Mouse (Mus musculus): ENCODE results near the gene Anxa8. TPM values are rescaled to one million over a fixed set of nuclear protein-coding genes. Genes with fewer than 3 reads are reported as not detected.

Gene Anxa8
- 1 to 10 TPM in 2 of 4 experiments, under 1 TPM in 2; 0.43 to 1.6 (median 1.0) TPM for total RNA-seq (2022)

DNA sequence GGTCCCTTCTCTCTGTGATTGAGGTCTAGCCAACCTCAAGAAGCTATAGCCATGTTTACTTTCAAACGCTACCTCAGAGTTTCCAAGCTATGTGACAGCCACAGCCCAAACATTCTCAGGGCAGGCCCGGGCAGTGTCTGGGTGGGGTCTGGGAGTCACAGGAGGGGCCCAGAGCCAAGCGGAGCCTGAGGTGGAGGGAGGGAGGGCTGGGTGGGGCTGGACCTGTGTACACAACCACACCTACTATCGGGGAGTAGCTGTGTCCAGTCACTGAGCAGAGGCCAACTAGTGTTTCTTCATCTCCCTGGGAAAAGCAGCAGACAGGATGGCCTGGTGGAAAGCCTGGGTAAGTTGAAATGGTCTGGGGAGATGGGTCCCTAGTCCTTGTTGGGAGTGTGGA lies at the start of gene Anxa8:
Anxa8 (plus strand) TSS at position 251 of the 400 bp plus-strand sequence.
- DNase-seq (ENCODE audit: low spot score in 2 of 2): no peak

DNA sequence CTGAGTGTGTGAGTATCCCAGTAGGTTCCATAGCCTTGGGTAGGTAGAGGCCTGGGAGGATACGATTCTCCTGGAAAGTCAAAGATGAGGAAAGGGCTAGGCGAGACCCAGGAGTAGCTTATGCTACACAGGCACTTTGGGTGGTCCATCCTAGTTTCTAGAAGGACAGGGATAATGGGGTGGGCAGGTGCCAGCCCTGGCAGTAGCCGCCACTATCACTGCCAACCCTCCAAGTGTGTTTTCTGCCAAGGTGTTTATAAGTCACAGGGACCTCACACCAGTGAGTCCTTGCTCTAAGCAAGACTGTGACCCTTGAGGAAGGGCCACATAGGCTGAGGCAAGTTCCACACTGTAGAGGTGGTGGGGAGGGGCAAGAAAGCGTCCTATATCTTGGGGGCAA lies 44.5 kb upstream of the Anxa8 start:
- DNase-seq (ENCODE audit: low spot score in 2 of 2): no peak

DNA sequence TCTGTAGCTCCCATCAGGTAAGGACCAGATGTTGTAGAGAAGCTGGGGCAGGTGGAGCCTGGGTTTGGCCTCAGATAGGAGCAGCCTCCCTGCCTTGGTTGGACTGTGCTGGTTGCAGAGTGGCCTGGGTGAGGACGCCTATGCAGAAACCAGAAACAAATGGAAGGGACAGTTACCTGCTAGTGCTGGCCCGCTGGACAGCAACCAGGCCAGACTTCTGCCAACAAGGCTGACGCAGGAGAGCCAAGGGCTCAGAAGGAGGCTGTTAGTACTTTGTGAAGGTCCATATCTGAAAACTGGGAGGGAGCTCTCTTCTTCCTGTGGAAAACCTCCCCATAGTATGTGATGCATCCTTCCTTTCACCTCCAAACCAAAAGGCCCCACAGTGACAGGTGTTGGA lies 42.4 kb upstream of the Anxa8 start:
- DNase-seq (ENCODE audit: low spot score in 2 of 2): no peak

DNA sequence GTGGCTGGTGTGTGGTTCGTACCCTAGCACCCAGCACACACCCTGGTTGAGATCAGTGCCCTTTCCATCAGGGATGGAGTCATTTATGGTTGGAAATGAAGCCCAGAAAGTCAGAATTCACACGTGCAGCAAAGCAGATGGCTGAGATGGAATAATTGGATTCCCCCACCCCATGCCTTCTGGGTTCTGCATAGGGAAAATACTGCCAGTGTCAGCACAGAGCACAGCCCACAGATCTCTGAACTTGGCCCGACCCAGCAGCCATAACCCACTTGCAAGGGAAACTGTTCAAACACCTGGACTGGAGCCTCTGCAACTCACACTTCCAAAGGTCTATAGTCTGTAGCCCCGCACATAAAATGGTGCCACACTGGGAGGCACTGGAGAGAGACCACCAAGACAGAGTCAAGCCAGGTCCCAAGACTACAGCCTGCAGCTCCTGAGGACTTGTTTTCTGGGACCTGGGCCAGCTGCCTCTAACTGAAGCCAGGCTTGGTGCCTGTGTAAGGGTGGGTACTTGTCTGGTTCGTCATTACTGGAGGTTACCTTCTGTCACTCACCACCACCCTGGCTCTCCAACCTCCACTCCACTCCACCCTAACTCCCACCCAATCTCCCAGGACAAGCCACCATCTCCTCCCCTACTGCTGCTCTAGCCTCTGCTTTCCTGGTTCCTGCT lies 35.5 kb upstream of the Anxa8 start:
- no peak for DNase-seq (ENCODE audit: low spot score in 2 of 2)

DNA sequence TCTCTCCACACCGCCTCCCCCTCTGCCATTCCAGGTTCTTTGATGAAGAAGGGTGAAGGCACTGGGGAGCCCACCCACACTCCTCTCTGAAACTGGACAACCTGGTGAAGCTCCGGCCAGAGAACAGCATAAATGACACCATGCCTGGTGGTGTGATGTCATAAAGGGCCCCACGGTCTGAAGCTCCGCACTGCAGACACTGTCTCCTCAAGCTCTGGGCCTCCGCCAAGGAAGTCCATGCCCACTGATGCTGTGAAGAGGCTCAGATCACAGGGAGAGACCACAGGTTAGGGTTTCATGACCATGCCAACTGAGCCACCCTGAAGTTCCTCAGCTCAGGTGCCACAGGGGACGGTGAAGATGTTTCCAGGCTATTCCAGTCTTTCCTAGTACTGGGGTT lies 33.3 kb upstream of the Anxa8 start, which contains the start of gene Antxrl:
Antxrl (plus strand) TSS at position 192 of the 400 bp plus-strand sequence.
- DNase-seq (ENCODE audit: low spot score in 2 of 2): no peak

DNA sequence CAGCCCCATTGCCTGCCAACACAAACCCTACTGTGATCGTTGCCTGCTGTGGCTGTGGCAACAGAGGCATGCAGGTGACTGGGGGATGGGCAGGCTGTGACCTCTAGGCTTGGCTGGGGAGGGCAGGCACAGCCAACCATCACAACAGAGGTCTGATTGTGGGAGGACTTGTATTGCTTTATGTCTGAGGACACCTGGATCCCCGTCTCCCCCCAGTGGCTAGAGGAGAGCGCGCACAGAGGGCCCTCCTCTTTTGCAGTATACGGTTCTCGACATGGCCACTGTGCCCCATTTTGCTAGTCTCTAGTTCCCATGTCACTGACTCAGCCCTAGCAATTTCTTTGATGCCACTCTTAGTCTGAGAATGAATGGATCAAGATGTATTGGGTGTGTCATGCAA lies 14.1 kb upstream of the Anxa8 start:
- no peak for DNase-seq (ENCODE audit: low spot score in 2 of 2)

DNA sequence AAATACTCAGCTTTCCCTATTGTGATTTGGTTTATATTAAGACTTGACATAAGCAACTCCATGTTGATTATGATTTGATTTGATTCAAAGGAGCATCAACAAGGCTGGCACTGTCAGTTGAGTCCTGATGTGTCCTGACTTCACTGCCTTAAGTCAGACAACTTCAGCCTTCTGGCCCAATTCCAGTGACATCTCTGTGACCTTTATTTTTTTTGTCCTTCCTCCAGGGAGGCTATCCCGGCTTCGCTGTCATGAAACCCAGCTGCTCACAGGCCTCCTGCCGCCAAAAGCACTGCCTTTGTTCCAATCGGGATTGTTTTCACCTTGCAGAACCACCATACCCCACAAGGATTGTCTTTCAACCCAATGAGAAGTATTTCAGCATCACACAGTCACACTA lies 10.4 kb upstream of the Anxa8 start:
- no peak for DNase-seq (ENCODE audit: low spot score in 2 of 2)

DNA sequence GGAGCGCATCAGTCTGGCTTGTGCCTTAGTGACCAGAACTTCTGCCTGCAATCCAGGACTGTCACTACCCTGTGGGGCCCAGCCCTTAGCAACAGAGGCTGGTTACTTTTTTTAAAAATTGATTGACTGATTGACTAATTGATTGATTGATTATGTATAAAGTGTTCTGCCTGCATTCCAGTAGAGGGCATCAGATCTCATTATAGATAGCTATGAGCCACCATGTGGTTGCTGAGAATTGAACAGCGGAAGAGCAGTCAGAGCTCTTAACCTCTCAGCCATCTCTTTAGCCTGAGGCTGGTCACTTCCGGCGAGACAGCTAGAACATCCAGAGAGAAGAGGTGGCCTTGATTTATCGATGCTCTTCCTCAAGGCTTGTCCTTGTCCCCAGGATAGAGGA lies 8.6 kb upstream of the Anxa8 start:
- no peak for DNase-seq (ENCODE audit: low spot score in 2 of 2)

DNA sequence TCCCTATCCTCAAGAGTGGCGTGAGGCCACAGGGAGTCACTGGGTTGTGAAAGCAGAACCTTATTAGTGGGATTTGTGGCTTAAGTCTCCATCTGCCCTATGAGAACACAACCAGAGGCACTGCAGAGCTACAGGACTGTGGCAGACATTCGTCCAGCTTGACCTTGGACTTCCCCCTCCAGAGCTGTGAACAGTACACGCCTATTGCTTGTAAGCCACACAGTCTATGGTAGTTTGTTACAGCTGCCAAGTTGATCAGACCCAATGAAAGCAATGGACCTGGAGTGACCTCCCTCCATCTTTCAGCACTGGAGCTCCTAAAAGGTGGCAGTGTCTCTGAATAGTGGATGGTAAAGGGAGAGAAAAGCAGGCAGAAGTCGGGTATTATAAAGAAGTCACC lies 7.5 kb upstream of the Anxa8 start:
- DNase-seq (ENCODE audit: low spot score in 2 of 2): no peak

DNA sequence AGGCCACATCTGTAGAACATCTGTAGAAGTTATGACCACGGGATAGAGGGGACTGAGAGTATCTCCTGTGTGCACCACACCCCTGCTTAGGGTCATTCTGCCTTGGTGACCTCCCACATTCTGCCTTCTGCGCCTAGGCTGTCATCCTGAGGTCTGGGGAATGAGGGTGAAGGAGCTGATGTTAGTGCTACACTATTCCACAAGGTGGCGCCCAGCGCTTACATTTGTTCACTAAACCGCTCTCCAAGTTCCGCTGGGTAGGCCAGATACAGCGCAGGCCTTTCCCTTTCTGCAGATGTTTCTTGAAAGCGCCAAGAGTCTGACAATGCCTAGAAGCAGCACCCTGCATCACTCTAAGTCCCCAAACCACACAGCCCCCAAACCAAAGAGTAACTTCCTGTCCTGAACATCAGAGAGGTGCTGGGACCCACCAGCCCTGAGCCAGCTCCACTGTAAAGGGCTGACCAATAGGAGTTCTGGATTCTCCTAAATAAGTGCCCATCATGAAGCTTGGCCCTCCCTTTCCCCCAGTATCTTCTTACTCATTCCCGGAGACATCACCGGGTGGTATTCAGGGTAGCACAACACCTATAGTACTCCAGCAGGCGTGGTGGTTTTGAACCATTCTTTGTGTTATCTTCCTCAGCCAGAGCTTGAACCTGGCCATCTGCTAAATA lies 5.3 kb upstream of the Anxa8 start:
- DNase-seq (ENCODE audit: low spot score in 2 of 2): peak; percentile 35 to 67

DNA sequence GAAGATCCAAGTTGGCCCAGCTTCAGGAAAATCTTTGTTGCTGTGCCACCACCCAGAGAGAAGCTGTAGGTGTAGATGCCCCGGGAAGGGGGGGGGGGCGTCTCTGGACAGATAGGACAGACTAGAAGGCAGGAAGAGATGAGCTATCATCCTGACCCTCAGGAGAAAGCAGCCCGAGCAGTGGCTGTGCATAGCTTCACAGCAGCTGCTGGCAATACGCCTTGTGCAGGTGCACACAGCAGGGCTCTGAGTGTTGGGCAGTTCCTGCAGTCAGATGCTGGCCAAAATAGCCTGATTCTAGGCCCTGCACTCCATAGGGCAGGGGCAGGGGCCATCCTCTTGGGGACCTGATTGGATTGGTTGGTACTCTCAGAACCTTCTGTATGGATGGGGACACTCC lies 1.0 kb downstream of the Anxa8 start:
- no peak for DNase-seq (ENCODE audit: low spot score in 2 of 2)

DNA sequence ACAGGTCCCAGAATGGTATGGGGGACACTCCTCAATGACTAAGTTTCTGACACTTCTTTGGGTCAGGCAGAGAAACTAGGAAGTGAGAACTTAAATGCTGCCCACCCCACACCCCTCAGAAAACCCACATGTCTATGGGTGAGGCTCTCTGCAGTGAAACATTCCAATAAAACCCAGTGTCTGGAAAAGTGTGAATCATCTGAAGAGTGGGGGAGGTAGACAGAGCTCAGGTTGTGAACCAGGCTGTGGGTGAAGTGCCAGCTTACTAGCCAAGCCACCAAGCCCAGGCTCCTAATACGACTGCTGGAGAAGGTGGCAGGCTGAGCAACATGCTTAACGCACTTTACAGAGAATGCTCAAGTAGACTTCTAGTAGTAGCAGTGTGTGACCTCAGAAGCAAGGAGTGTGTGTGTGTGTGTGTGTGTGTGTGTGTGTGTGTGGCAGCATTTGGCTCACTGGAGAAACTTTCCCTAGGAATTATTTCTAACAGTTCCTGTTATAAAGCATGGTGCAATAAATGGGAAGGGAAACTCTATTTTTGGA lies 2.1 kb downstream of the Anxa8 start:
- DNase-seq (ENCODE audit: low spot score in 2 of 2): no peak

DNA sequence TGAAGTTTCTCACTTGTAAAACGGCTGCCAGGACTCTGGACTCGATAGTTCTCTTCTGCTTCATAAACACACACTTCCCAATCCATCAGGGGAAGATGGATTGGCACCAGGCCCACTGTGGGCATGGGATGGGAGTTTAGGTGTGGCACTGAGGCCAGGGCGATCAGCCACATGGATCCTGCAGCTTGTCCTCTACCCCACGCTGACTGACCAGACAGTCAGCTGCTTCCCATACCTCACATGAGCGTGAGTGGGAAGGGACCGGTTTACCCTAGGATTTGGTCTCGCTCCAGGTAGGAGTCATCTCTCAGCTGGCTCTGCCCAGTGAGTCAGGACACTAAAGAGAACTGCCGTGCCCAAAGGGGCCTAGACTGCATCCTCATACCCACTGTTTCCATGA lies 4.0 kb downstream of the Anxa8 start:
- no peak for DNase-seq (ENCODE audit: low spot score in 2 of 2)

DNA sequence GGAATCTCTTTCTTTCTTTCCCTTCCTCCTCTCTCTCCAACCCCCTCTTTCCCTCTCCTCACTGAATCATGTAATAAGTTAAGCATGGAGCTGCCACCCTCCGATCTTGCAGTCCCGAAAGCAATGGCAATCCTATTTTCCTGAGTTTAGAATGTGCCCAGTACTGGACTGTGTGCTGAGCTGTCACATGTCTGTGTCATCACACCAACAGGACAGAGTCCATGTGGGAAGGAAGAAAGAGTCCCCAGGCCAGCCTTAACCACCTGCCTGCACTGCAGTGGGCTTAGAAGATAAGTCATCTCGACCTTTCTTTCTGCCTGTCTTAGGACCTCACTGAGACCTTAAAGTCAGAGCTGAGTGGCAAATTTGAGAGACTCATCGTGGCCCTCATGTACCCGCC lies 5.7 kb downstream of the Anxa8 start:
- no peak for DNase-seq (ENCODE audit: low spot score in 2 of 2)

DNA sequence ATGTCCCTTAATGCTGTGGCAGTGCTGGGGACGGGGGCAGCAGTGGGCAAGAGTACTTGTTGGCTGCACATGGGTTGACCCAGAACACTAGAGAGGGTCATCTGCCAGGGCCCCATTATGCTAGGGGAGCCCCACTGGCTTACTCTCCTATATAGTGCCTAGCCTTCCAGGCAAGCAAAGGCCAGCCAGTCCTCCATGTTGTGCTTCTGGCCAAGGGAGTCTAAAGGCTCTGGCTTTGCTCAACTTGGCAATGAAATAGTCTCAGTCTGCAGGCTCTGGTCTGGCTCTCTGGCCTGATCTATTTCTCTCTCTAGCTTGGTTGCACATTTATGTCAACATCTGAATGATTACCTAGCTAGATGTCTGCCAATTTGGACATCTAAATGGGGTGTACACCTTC lies 7.1 kb downstream of the Anxa8 start:
- DNase-seq (ENCODE audit: low spot score in 2 of 2): no peak

DNA sequence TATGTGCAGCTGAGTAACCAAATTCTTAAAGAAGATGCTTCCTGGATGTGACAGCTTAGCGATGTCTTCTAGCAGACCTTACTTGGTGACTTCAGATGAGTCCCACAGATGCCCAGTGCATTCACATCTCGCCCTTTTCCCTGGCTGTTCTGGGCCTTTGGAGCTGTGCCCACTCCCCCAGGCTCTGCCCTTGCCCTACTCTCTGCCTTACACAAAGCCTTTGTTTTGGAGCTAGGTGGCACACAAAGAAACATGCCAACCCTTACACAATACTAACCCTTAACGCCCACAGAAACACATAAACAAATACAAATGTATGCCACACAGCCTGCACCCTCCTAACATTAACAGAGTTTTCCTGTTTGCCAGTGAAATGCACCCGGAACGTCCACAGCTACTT lies 10.4 kb downstream of the Anxa8 start:
- no peak for DNase-seq (ENCODE audit: low spot score in 2 of 2)

DNA sequence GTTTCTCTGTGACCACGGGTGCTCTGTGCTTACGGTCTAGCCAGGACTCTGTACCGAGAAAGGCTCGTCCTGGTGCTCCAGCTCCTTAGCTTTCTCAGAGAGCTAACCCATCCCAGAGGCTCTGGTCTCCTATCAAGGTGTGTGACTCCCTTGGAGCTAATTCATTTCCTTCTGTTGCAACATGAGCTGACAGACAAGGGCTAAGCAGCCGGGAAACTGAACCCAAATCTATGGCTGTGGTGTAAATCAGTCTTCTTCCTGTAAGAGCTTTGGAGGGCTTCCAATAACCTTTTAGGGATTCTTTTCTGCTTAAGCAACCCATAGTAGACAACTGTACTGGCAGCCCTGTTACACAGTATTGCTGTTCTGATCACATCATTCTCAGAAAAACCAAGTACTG lies 16.8 kb downstream of the Anxa8 start, which contains the start of gene A630023A22Rik:
A630023A22Rik (minus strand) TSS at position 154 of the 400 bp plus-strand sequence.
- no peak for DNase-seq (ENCODE audit: low spot score in 2 of 2)

DNA sequence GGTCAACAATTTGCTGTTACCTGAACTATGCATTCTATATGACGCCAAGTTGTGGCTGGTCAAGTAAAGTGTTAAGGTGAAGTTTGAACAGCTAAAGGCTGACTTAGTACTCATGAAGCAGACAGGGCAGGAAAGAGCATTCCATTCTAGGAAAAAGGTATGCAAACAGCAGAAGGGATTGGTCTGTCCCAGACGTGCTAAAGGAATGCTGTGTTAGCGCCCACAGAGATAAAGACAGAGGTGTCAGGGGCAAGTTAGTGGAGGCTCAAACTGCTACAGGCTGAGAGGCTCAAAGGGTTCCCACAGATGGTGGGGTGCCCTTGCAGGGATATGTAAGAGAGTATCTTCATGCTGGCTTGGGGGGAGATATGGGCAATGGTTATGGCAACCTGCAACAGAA lies 18.1 kb downstream of the Anxa8 start:
- no peak for DNase-seq (ENCODE audit: low spot score in 2 of 2)

DNA sequence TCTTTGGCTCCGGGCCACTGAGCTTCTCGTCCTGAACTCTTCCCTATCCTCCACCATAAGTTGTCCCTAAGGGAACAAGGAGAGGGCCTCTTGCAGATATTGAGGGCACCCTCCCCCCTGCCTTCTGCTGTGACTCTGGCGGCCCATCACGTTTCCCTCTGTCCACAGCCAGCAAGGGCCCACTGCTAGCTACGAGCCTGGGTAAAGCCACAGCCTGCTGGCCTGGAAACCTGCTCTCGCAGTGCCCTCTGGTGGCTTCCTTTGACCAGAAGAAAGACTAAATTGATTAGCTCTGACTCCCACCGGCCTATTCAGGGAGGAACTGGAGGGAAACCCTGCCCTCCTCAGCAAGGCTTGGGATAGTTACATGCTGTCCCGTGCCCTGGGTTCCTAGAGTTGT lies 19.1 kb downstream of the Anxa8 start:
- peak; percentile 18 to 49 for DNase-seq (ENCODE audit: low spot score in 2 of 2)

DNA sequence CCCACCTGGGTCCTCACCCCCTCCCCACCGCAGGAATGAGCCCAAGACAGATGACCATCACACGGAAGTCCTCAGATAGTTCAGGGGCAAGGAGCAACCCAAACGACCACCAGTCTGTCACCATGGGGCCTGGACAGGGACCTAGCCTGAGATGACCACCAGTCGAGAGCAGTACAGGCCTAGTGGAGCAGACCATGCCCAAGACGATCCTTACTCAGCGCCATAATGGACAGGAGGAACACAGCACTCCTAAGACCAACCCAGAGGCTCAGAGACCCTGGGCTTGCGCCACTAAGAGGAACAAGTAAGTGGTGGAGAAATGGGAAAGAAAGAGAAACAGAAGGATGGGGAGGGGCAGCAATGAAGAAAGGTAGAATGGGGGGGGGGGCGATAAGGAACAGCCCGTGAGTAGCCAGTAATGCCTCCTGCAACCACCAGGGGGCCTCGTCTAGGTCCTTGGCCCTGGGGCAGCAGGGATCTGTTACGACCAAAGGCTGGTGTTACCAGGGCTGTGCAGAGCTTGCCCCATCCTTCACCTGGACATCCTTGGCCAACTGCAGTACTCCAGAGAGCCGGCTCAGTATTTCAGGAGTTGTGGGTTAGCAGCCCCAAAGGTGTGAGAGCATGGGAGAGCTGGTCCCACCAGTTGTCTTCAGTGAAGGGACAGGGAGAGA lies 20.7 kb downstream of the Anxa8 start:
- no peak for DNase-seq (ENCODE audit: low spot score in 2 of 2)

DNA sequence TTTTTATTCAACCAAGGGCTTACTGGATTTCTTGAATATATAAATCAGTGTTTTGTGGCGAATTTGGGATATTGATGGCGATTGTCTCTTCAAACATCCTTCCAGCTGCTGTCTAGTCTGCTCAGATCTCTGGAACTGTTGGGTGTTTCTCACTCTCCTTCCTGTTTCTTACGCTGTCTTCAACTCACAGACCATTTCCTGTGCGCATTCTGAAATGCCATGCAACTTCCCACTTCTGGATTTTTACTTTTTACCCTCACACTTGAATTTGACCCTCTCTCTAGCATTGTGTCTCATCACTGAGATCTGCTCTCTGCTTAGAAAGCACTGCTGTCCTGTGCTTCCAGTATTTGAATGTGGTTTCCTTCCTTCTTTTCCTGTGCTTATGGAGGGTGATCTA lies 21.8 kb downstream of the Anxa8 start:
- DNase-seq (ENCODE audit: low spot score in 2 of 2): no peak

DNA sequence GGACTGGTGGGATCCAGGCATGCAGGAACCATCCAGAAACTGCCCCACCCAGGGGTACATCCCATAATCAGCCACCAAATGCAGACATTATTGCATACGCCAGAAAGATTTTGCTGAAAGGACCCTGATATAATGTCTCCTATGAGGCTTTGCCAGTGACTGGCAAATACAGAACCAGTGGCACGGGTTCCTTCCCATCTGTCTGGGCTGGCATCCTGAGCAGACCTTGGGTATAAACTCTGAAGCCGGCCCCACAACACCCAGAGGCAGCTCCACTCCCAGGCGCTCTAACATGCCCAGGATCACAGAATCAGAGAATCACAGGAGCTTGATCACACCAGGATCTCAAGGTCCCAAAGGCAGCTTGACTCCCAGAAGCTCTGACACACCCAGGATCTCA lies 28.5 kb downstream of the Anxa8 start:
- DNase-seq (ENCODE audit: low spot score in 2 of 2): no peak

Data from layer of hippocampus, adult 8-10 months (tissue).